Mouse (Mus musculus) ES-Bruce4 (cell line): ENCODE data around the gene Dclk1. TPM values are rescaled to one million over a fixed set of nuclear protein-coding genes. Genes with fewer than 3 reads are reported as not detected.

Source experiments
- H3K27ac ChIP-seq: 2 replicates; pipeline ENCODE4 v1.5.1; 2012; ENCODE audit warnings: low read length, inconsistent platforms; ENCODE audit not compliant: insufficient read depth
- H3K27me3 ChIP-seq: 2 replicates; pipeline ENCODE4 v1.6.1; 2012; ENCODE audit warnings: mild to moderate bottlenecking, low read length, inconsistent platforms; ENCODE audit not compliant: control insufficient read depth, poor library complexity, insufficient read depth, severe bottlenecking
- H3K36me3 ChIP-seq: 2 replicates; pipeline ENCODE4 v1.6.1; 2012; ENCODE audit warnings: inconsistent platforms, mild to moderate bottlenecking, low read length, moderate library complexity; ENCODE audit not compliant: control insufficient read depth, poor library complexity, insufficient read depth, severe bottlenecking
- H3K4me1 ChIP-seq: one replicate; pipeline ENCODE4 v1.8.1; 2011; ENCODE audit warnings: low read length; ENCODE audit not compliant: control insufficient read depth, insufficient read depth
- H3K4me3 ChIP-seq: 2 replicates; pipeline ENCODE4 v1.5.1; 2011; ENCODE audit warnings: low read depth, mild to moderate bottlenecking, low read length
- H3K9ac ChIP-seq: 2 replicates; pipeline ENCODE4 v1.6.1; 2012; ENCODE audit warnings: low read depth, mild to moderate bottlenecking, inconsistent platforms; ENCODE audit not compliant: poor library complexity, severe bottlenecking
- H3K9me3 ChIP-seq: replicated peaks from 2 replicates; pipeline ENCODE4 v1.6.1; 2012; ENCODE audit warnings: mild to moderate bottlenecking, low read length, inconsistent platforms; ENCODE audit not compliant: control insufficient read depth, poor library complexity, insufficient read depth, severe bottlenecking
- CTCF ChIP-seq: IDR thresholded peaks from one replicate; pipeline ENCODE4 v1.8.1; 2011; ENCODE audit warnings: low read depth, low read length
- EP300 ChIP-seq: IDR thresholded peaks from 2 replicates; pipeline ENCODE4 v1.6.1; 2011; ENCODE audit warnings: low read depth, low read length; ENCODE audit not compliant: insufficient read depth
- POLR2A ChIP-seq: IDR thresholded peaks from one replicate; pipeline ENCODE4 v1.8.1; 2011; ENCODE audit warnings: low read length; ENCODE audit not compliant: insufficient read depth
- polyA plus RNA-seq: library from polyadenylated mRNA; stranded (reverse); fragments of >200 nt; gene quantifications from 2 replicates; pipeline ENCODE4 v1.2.4, GENCODE M21; 2011; ENCODE audit warnings: low read depth; ENCODE audit not compliant: missing spikeins, insufficient read depth, insufficient read length

Dclk1 gene
- polyA plus RNA-seq, 1 experiment: 1.3 TPM

DNA sequence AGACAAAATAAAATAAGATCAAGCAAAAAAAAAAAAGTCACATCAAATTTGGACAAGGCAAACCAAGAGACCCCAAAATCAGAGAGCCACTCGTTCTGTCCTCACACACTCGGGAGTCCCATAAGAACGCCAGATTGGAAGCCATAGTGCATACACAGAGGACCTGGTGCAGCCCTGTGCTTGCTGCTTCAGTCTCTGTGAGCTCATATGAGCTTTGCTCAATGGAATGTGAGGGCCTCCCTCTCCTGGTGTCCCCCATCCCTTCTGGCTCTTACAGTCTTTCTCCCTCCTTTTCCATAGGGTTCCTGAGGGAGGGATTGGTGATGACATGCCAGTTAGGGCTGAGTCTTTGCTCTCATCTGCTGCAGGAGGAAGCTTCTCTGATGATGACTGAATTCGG lies 27.6 kb downstream of the Dclk1 start:
- TF ChIP-seq EP300 (no peak), CTCF (no peak), POLR2A (no peak)
- Histone ChIP-seq H3K4me3 (no peak overlapping the region), H3K27me3 (no peaks in the 10 kb centered on the region)

GRCm38 (mm10) chr3:55270345-55270744 lies 28.2 kb downstream of the Dclk1 start:
- no peak for TF ChIP-seq EP300
- TF ChIP-seq CTCF: no peak
- no peak for TF ChIP-seq POLR2A
- Histone ChIP-seq H3K4me1 (no peaks in the 10 kb centered on the region), H3K36me3 (no peaks in the 10 kb centered on the region), H3K27me3 (no peaks in the 10 kb centered on the region), H3K27ac (no peak overlapping the region), H3K4me3 (no peak overlapping the region), H3K9me3 (no peaks in the 10 kb centered on the region), H3K9ac (no peak overlapping the region)

More for the DNA sequence above, 27.6 kb downstream of the Dclk1 start:
- Histone ChIP-seq H3K27ac (no peak overlapping the region), H3K36me3 (no peaks in the 10 kb centered on the region), H3K9me3 (no peaks in the 10 kb centered on the region), H3K4me1 (no peaks in the 10 kb centered on the region), H3K9ac (no peak overlapping the region)

- no peak overlapping the region for H3K27ac ChIP-seq
- no peak overlapping the region for H3K4me3 ChIP-seq
- no peaks in the 10 kb centered on the region for H3K9me3 ChIP-seq
- no peaks in the 10 kb centered on the region for H3K36me3 ChIP-seq
- H3K4me1 ChIP-seq: no peaks in the 10 kb centered on the region
- no peaks in the 10 kb centered on the region for H3K27me3 ChIP-seq
- TF ChIP-seq CTCF: no peak
- TF ChIP-seq POLR2A: no peak
- H3K9ac ChIP-seq: no peak overlapping the region
Measured at GRCm38 (mm10) chr3:55270920-55271319, 28.8 kb downstream of the Dclk1 start.

GRCm38 (mm10) chr3:55272536-55272935 lies 30.4 kb downstream of the Dclk1 start:
- Histone ChIP-seq H3K4me3 (no peak overlapping the region), H3K36me3 (no peaks in the 10 kb centered on the region), H3K27ac (no peak overlapping the region), H3K4me1 (no peaks in the 10 kb centered on the region), H3K9ac (no peak overlapping the region), H3K9me3 (no peaks in the 10 kb centered on the region), H3K27me3 (no peaks in the 10 kb centered on the region)
- TF ChIP-seq CTCF (no peak), EP300 (no peak), POLR2A (no peak)

DNA sequence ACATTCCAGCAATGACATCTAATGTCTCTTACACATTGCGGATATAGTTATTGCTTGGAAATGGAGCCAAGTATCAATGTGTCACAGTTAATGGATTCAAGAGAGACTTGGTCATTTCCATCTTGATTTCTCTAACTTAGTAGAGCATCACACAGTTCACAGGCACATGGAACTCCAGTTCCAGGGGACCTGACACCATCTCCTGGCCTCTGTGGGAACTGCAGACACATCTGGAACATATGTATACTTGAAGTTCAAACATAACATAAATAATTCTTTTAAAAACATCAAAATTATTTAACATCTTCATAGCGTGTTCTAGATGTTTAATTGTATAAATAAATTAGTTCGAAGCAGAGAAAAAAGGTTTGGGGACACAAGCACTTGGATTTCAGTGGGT lies 34.3 kb downstream of the Dclk1 start:
- Histone ChIP-seq H3K9ac (no peak overlapping the region), H3K36me3 (no peaks in the 10 kb centered on the region), H3K27ac (no peak overlapping the region), H3K4me3 (no peak overlapping the region), H3K4me1 (no peaks in the 10 kb centered on the region), H3K9me3 (no peaks in the 10 kb centered on the region), H3K27me3 (no peaks in the 10 kb centered on the region)
- no peak for TF ChIP-seq CTCF
- no peak for TF ChIP-seq POLR2A
- TF ChIP-seq EP300: no peak

DNA sequence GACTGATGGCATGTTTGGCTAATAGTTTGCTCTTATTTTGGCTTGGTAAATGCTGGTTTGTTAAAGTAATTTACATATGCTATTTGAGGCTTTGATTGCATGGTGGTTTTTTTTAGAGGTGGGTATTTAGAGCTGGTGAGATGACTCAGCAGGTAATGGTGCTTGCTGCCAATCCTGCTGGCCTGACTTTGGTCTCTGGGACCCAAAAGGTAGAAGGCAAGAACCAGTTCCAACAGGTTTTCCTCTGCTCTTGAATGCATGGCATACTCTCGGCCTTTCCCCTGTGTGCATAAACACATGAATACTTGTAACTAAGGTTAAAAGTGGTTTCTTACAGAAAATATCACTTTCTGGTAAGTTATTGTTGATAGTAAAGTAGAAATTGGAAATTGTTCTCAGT lies 34.7 kb downstream of the Dclk1 start:
- Histone ChIP-seq H3K27me3 (no peaks in the 10 kb centered on the region), H3K9ac (no peak overlapping the region), H3K36me3 (no peaks in the 10 kb centered on the region), H3K4me3 (no peak overlapping the region), H3K4me1 (no peaks in the 10 kb centered on the region), H3K9me3 (no peaks in the 10 kb centered on the region), H3K27ac (no peak overlapping the region)
- TF ChIP-seq EP300: no peak
- no peak for TF ChIP-seq POLR2A
- no peak for TF ChIP-seq CTCF
